Mouse (Mus musculus) lung, adult 2 months (tissue): Measurements from ENCODE around the gene Usp18.

Source experiments
- CTCF ChIP-seq: fragments of 200-500 bp; IDR thresholded peaks from 2 replicates; pipeline ENCODE4 v1.5.1; 2011; ENCODE audit warnings: mild to moderate bottlenecking, low read length, control low read depth; ENCODE audit not compliant: insufficient read depth
- POLR2A ChIP-seq: fragments of 200-500 bp; IDR thresholded peaks from 2 replicates; pipeline ENCODE4 v1.6.1; 2011; ENCODE audit warnings: low read depth, mild to moderate bottlenecking, control low read depth, low read length, borderline replicate concordance; ENCODE audit errors: extremely low read depth

GRCm38 (mm10) chr6:121224993-121225392 lies 20.7 kb upstream of the Usp18 start:
- TF ChIP-seq CTCF (no peak), POLR2A (no peak)
